ENCODE assay signal across 19 mouse cellular contexts in genomic region chr4:141030541-141031206, GRCm38 (mm10). TPM values are rescaled to one million over a fixed set of nuclear protein-coding genes. Genes with fewer than 3 reads are reported as not detected.
DNase-seq lines count a peak whose midpoint lies in the region; ATAC-seq and TF ChIP-seq lines count a peak whose summit lies in the region.
"Had no signal": no experiment of that assay in that cellular context is flagged by ENCODE, and none has a peak within 500 bp of the region (broad histone marks: within the 10 kb centered on the region; RNA-seq: fewer than 3 reads in every experiment).

No protein-coding gene starts in this region.

- no peak overlapping the region for H3K4me2 ChIP-seq in forebrain, embryonic 16.5 days (ENCODE audit: low read length)
- H3K4me2 ChIP-seq in heart, embryonic 13.5 days = no peak overlapping the region
- H3K4me2 ChIP-seq in stomach, embryonic 16.5 days (ENCODE audit: low read depth, low read length) = no peak overlapping the region
- H3K4me2 ChIP-seq in stomach, postnatal 0 days (replicated peaks; ENCODE audit: low read depth) = no peak overlapping the region
- H3K4me2 ChIP-seq: liver, embryonic 11.5 days; neural tube, embryonic 12.5 days had no signal

- no peak overlapping the region for H3K9ac ChIP-seq in forebrain, embryonic 16.5 days (replicated peaks; ENCODE audit: low read depth, low read length)
- 0 out of 2 replicates have a peak overlapping the region, but pooled peaks have one; percentile 20 for H3K9ac ChIP-seq in heart, embryonic 13.5 days
- H3K9ac ChIP-seq in stomach, embryonic 16.5 days (ENCODE audit: low read length) = 0 out of 2 replicates have a peak overlapping the region, but pooled peaks have one; percentile 11
- no peak overlapping the region for H3K9ac ChIP-seq in stomach, postnatal 0 days (ENCODE audit: low read length)
- H3K9ac ChIP-seq: neural tube, embryonic 12.5 days had no signal

- H3K27ac ChIP-seq in forebrain, embryonic 10.5 days = peak overlapping the region; percentile 17; the same call in 1 of the 2 replicates
- no peak overlapping the region for H3K27ac ChIP-seq in forebrain, embryonic 16.5 days (ENCODE audit: low read length)
- no peak overlapping the region for H3K27ac ChIP-seq in heart, embryonic 13.5 days (replicated peaks)
- H3K27ac ChIP-seq in stomach, embryonic 16.5 days (ENCODE audit: low read length) = no peak overlapping the region
- H3K27ac ChIP-seq in stomach, postnatal 0 days (replicated peaks) = no peak overlapping the region
- H3K27ac ChIP-seq: neural tube, embryonic 12.5 days had no signal

- WGBS in forebrain, embryonic 10.5 days = 91% methylated on average over 18 of the region's 18 CpGs
- 88% methylated on average over 17 of the region's 18 CpGs for WGBS in forebrain, embryonic 16.5 days
- 86% methylated on average over 17 of the region's 18 CpGs for WGBS in heart, embryonic 13.5 days
- WGBS in stomach, embryonic 16.5 days = 89% methylated on average over 18 of the region's 18 CpGs
- WGBS in stomach, postnatal 0 days = 82% methylated on average over 18 of the region's 18 CpGs

- no peaks in the 10 kb centered on the region for H3K4me1 ChIP-seq in forebrain, embryonic 10.5 days
- H3K4me1 ChIP-seq in forebrain, embryonic 16.5 days (replicated peaks; ENCODE audit: control insufficient read depth, insufficient read depth, low read length) = peaks cover 7% of the 10 kb centered on the region; the same call in 1 of the 2 replicates
- H3K4me1 ChIP-seq in heart, embryonic 13.5 days = peaks cover 19% of the 10 kb centered on the region
- peaks cover 15% of the 10 kb centered on the region for H3K4me1 ChIP-seq in stomach, embryonic 16.5 days (ENCODE audit: control insufficient read depth, insufficient read depth, low read length)
- H3K4me1 ChIP-seq in stomach, postnatal 0 days (replicated peaks; ENCODE audit: control insufficient read depth, insufficient read depth) = no peaks in the 10 kb centered on the region; the same call in 1 of the 2 replicates

- peaks cover 98% of the 10 kb centered on the region for H3K36me3 ChIP-seq in forebrain, embryonic 10.5 days (replicated peaks)
- no peaks in the 10 kb centered on the region for H3K36me3 ChIP-seq in forebrain, embryonic 16.5 days (ENCODE audit: control insufficient read depth, insufficient read depth)
- H3K36me3 ChIP-seq in heart, embryonic 13.5 days = peaks cover 69% of the 10 kb centered on the region
- no peaks in the 10 kb centered on the region for H3K36me3 ChIP-seq in stomach, embryonic 16.5 days (ENCODE audit: control insufficient read depth, insufficient read depth, low read length)
- no peaks in the 10 kb centered on the region; the same call in 1 of the 2 replicates for H3K36me3 ChIP-seq in stomach, postnatal 0 days (ENCODE audit: control insufficient read depth, insufficient read depth, low read length)

- TF ChIP-seq EP300 in stomach, postnatal 0 days (optimal IDR thresholded peaks at IDR 0.05) = no peak

- DNase-seq in forebrain, embryonic 10.5 days (ENCODE audit: extremely low spot score, low spot score) = no peak
- DNase-seq in heart, adult 11 months = no peak
- no peak for DNase-seq in stomach, postnatal 0 days (ENCODE audit: low spot score)
- DNase-seq in liver = no peak
- DNase-seq: heart, postnatal 36 days; kidney, adult 8-10 months; kidney, postnatal 14 days; lung, adult 18-20 months; lung, postnatal 14 days; right cerebral cortex, postnatal 4 days; thymus, postnatal 36 days had no signal

- H3K4me3 ChIP-seq in forebrain, embryonic 10.5 days = no peak overlapping the region
- H3K4me3 ChIP-seq in forebrain, embryonic 16.5 days (replicated peaks; ENCODE audit: low read length) = no peak overlapping the region
- no peak overlapping the region for H3K4me3 ChIP-seq in heart, embryonic 13.5 days
- no peak overlapping the region for H3K4me3 ChIP-seq in stomach, embryonic 16.5 days (replicated peaks; ENCODE audit: low read length)
- no peak overlapping the region for H3K4me3 ChIP-seq in stomach, postnatal 0 days (ENCODE audit: low read depth, low read length)
- H3K4me3 ChIP-seq: neural tube, embryonic 12.5 days had no signal

- ATAC-seq in forebrain, embryonic 16.5 days = no peak
- no peak for ATAC-seq in heart, embryonic 13.5 days (ENCODE audit: extremely low read depth, insufficient number of reproducible peaks, low FRiP score, low TSS enrichment)
- no peak for ATAC-seq in stomach, embryonic 16.5 days (ENCODE audit: insufficient read depth, low FRiP score)
- no peak for ATAC-seq in stomach, postnatal 0 days (ENCODE audit: low FRiP score, low TSS enrichment)

- H3K9me3 ChIP-seq in forebrain, embryonic 10.5 days = no peaks in the 10 kb centered on the region
- H3K9me3 ChIP-seq in forebrain, embryonic 16.5 days (ENCODE audit: control insufficient read depth, low read length) = no peaks in the 10 kb centered on the region
- H3K9me3 ChIP-seq in heart, embryonic 13.5 days = no peaks in the 10 kb centered on the region
- no peaks in the 10 kb centered on the region for H3K9me3 ChIP-seq in stomach, embryonic 16.5 days (replicated peaks; ENCODE audit: control insufficient read depth, low read length)
- H3K9me3 ChIP-seq in stomach, postnatal 0 days (ENCODE audit: control insufficient read depth, low read length) = no peaks in the 10 kb centered on the region
- H3K9me3 ChIP-seq: neural tube, embryonic 12.5 days had no signal

- no peaks in the 10 kb centered on the region for H3K27me3 ChIP-seq in forebrain, embryonic 10.5 days (ENCODE audit: poor library complexity, severe bottlenecking)
- no peaks in the 10 kb centered on the region for H3K27me3 ChIP-seq in forebrain, embryonic 16.5 days (replicated peaks; ENCODE audit: control insufficient read depth, insufficient read depth, low read length)
- no peaks in the 10 kb centered on the region for H3K27me3 ChIP-seq in heart, embryonic 13.5 days (replicated peaks)
- no peaks in the 10 kb centered on the region for H3K27me3 ChIP-seq in stomach, embryonic 16.5 days (ENCODE audit: control insufficient read depth, insufficient read depth, low read length)
- no peaks in the 10 kb centered on the region for H3K27me3 ChIP-seq in stomach, postnatal 0 days (ENCODE audit: control insufficient read depth, insufficient read depth, low read length)
- H3K27me3 ChIP-seq: neural tube, embryonic 12.5 days had no signal

- no peak for TF ChIP-seq CTCF in stomach, postnatal 0 days (IDR thresholded peaks at IDR 0.05; ENCODE audit: low read depth)

RNA-seq across cellular contexts. Expression of gene Mfap2, which starts 20.5 kb away (rescaled TPM):
- 265 TPM in 2 replicates for polyA plus RNA-seq in forebrain, embryonic 10.5 days (2016; fragmentation: Nextera tagmentation; extraction: Ambion mirVana)
- 190 and 202 TPM in 2 replicates for polyA plus RNA-seq in forebrain, embryonic 16.5 days (2015; fragmentation: Nextera tagmentation; extraction: Ambion mirVana)
- polyA plus RNA-seq in heart, embryonic 13.5 days (2015; fragmentation: Nextera tagmentation; extraction: Ambion mirVana) = 273 and 299 TPM in 2 replicates
- 423 and 500 TPM in 2 replicates for polyA plus RNA-seq in stomach, embryonic 16.5 days (2015; fragmentation: Nextera tagmentation; extraction: Ambion mirVana)
- polyA plus RNA-seq in stomach, postnatal 0 days (2015; fragmentation: Nextera tagmentation; extraction: Ambion mirVana) = 244 and 247 TPM in 2 replicates

RNA-seq across cellular contexts. Expression of gene Crocc, which starts 29.7 kb away (rescaled TPM):
- 10.0 and 10.9 TPM in 2 replicates for polyA plus RNA-seq in forebrain, embryonic 10.5 days (2016; fragmentation: Nextera tagmentation; extraction: Ambion mirVana)
- 6.2 and 6.7 TPM in 2 replicates for polyA plus RNA-seq in forebrain, embryonic 16.5 days (2015; fragmentation: Nextera tagmentation; extraction: Ambion mirVana)
- polyA plus RNA-seq in heart, embryonic 13.5 days (2015; fragmentation: Nextera tagmentation; extraction: Ambion mirVana) = 3.4 and 3.5 TPM in 2 replicates
- 2.8 and 3.0 TPM in 2 replicates for polyA plus RNA-seq in stomach, embryonic 16.5 days (2015; fragmentation: Nextera tagmentation; extraction: Ambion mirVana)
- 1.4 and 1.6 TPM in 2 replicates for polyA plus RNA-seq in stomach, postnatal 0 days (2015; fragmentation: Nextera tagmentation; extraction: Ambion mirVana)

RNA-seq across cellular contexts. Expression of gene Atp13a2, which starts 44.0 kb away (rescaled TPM):
- polyA plus RNA-seq in forebrain, embryonic 10.5 days (2016; fragmentation: Nextera tagmentation; extraction: Ambion mirVana) = 39.9 and 40.6 TPM in 2 replicates
- 126 and 142 TPM in 2 replicates for polyA plus RNA-seq in forebrain, embryonic 16.5 days (2015; fragmentation: Nextera tagmentation; extraction: Ambion mirVana)
- polyA plus RNA-seq in heart, embryonic 13.5 days (2015; fragmentation: Nextera tagmentation; extraction: Ambion mirVana) = 28.7 and 29.4 TPM in 2 replicates
- polyA plus RNA-seq in stomach, embryonic 16.5 days (2015; fragmentation: Nextera tagmentation; extraction: Ambion mirVana) = 37.9 and 41.7 TPM in 2 replicates
- 14.4 and 15.9 TPM in 2 replicates for polyA plus RNA-seq in stomach, postnatal 0 days (2015; fragmentation: Nextera tagmentation; extraction: Ambion mirVana)

RNA-seq across cellular contexts. Expression of gene Necap2, which starts 47.5 kb away (rescaled TPM):
- polyA plus RNA-seq in forebrain, embryonic 10.5 days (2016; fragmentation: Nextera tagmentation; extraction: Ambion mirVana) = 54.1 and 54.7 TPM in 2 replicates
- polyA plus RNA-seq in forebrain, embryonic 16.5 days (2015; fragmentation: Nextera tagmentation; extraction: Ambion mirVana) = 56.6 and 57.8 TPM in 2 replicates
- 39.7 and 43.7 TPM in 2 replicates for polyA plus RNA-seq in heart, embryonic 13.5 days (2015; fragmentation: Nextera tagmentation; extraction: Ambion mirVana)
- polyA plus RNA-seq in stomach, embryonic 16.5 days (2015; fragmentation: Nextera tagmentation; extraction: Ambion mirVana) = 97.5 and 102 TPM in 2 replicates
- 77.7 and 81.1 TPM in 2 replicates for polyA plus RNA-seq in stomach, postnatal 0 days (2015; fragmentation: Nextera tagmentation; extraction: Ambion mirVana)

RNA-seq across cellular contexts. Expression of gene Spata21, which starts 57.5 kb away (rescaled TPM):
- 0.15 and 0.17 TPM in 2 replicates for polyA plus RNA-seq in forebrain, embryonic 10.5 days (2016; fragmentation: Nextera tagmentation; extraction: Ambion mirVana)
- polyA plus RNA-seq in forebrain, embryonic 16.5 days (2015; fragmentation: Nextera tagmentation; extraction: Ambion mirVana) = 0.09 and 0.46 TPM in 2 replicates
- not detected in 2 replicates for polyA plus RNA-seq in heart, embryonic 13.5 days (2015; fragmentation: Nextera tagmentation; extraction: Ambion mirVana)
- 0.08 TPM in 1 of 2 replicates, not detected in the other for polyA plus RNA-seq in stomach, embryonic 16.5 days (2015; fragmentation: Nextera tagmentation; extraction: Ambion mirVana)
- 0.05 and 0.11 TPM in 2 replicates for polyA plus RNA-seq in stomach, postnatal 0 days (2015; fragmentation: Nextera tagmentation; extraction: Ambion mirVana)
- polyA plus RNA-seq: C2C12; embryonic facial prominence, embryonic 11.5 days; heart, embryonic 14.5 days; liver, embryonic 11.5 days had no signal

Comparison
In these comparisons a context has a peak if more than half of its experiments do, and no peak if none do; other contexts are left out.
1. H3K9ac ChIP-seq: peak in heart, embryonic 13.5 days (single experiment) and stomach, embryonic 16.5 days (single experiment); none in forebrain, embryonic 16.5 days (single experiment) and stomach, postnatal 0 days (single experiment).